Mouse (Mus musculus): ENCODE results near the gene Cdh4. TPM values are rescaled to one million over a fixed set of nuclear protein-coding genes. Genes with fewer than 3 reads are reported as not detected.
A peak's percentile ranks its signal among the peaks of the same experiment; 100 is the strongest.

Cdh4 gene
- total RNA-seq, 1 experiment from 2014 or later = 5.3 TPM

GRCm38 (mm10) chr2:179863266-179863665, 421.0 kb downstream of the Cdh4 start:
- no peak for DNase-seq

GRCm38 (mm10) chr2:179865097-179865496, 422.9 kb downstream of the Cdh4 start:
- no peak for DNase-seq

DNA sequence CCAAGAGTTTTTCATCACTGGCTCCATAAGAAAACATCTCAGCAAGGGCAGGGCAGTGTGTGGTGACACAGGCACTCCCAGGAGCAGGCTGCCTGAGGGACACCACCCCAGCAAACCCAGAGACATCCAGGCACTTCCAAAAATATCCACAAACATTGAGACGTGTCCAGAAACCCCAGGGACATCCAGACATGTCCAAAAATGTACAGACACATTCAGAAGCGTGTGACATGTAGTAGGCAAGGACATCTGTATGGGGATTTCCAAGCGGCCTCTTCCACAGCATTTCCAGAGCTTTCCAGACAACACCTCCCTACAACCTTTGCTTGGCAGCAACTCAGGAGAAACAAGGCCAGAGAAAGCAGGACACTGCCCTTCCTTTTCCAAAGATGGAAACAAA, 425.4 kb downstream of the Cdh4 start:
- DNase-seq = no peak

GRCm38 (mm10) chr2:179869871-179870270, 427.6 kb downstream of the Cdh4 start:
- no peak for DNase-seq

DNA sequence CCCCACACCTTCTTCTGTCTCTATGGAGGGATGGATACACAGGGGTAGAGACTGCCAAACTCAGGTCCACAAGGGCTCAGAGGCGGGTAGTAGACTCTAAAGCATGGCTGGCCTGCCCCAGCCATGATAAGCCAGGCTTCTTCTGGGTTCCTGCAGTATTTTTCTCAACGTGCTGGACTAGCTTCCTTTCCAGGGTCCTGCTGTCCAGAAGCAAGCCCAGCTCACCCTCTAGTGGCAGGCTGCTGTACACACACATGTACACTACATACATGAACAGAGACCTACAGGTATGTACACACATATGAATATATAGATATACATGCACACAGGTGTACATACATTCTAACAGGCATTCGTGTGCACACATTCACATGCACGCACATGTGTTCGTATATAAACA, 430.5 kb downstream of the Cdh4 start:
- no peak for DNase-seq

DNA sequence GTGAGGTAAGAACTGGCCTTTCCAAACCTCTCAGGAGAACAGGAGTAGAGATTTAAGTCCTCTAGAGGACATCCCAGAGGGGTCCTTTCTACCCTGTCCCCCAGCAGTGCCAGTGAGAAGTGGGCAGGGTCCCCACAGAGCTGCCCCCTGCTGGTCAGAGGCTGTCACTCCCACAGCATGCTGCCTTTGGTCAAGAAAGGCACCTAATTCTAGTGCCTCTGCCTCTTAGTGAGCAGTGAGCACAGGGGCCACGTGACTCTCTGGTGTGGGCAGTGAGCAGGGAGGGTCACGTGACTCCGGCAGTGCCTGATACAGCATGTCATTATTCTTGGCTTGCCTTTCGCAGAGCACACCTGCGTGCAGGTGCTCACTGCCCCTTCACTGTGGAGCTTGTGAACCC, 431.1 kb downstream of the Cdh4 start:
- DNase-seq = peak; percentile 16

DNA sequence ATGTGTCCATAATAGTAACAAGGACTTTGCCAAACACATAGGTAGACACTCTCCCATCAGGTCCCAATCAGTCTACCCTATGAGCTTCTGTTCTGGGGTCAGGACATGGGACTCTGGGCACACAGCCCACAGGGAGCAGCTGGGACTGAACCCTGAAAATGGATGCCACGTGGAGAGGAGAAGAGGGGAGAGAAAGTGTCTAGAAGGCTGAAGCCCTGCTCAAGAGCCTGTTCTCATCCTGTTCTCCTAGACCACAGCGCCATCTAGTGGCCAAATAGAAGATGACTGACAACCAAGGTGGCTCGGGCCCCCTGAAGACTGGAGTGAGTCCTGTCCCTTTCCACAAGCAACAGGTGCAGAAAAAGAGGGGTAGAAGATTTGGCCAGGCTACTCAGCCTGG, 432.9 kb downstream of the Cdh4 start:
- DNase-seq = peak; percentile 62

- peak; percentile 48 for DNase-seq
These were observed 435.5 kb downstream of the Cdh4 start for GRCm38 (mm10) chr2:179877551-179878215.

- no peak for DNase-seq
These were observed 442.3 kb downstream of the Cdh4 start for GRCm38 (mm10) chr2:179884561-179884960.

DNA sequence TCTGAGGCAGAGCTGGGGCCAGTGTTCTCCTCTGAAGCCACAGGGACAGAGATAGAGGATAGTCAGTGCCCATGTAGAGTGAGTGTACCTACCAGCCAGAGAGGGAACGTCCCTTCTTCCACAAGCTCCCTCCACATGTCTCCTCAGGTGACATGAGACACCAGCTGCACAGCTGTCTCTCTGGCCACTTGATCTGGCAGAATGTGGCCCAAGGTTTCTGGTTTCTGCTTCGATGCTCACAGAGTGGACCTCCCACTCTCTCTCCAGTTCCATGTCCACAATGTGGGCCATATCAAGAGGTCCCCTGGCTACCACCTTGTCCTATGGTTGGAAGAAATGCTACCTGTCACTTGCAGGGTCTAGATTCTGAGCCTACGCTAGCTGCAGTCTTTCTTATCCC, 448.8 kb downstream of the Cdh4 start:
- no peak for DNase-seq

- DNase-seq = no peak
These were observed 454.7 kb downstream of the Cdh4 start for GRCm38 (mm10) chr2:179896949-179897348.

DNA sequence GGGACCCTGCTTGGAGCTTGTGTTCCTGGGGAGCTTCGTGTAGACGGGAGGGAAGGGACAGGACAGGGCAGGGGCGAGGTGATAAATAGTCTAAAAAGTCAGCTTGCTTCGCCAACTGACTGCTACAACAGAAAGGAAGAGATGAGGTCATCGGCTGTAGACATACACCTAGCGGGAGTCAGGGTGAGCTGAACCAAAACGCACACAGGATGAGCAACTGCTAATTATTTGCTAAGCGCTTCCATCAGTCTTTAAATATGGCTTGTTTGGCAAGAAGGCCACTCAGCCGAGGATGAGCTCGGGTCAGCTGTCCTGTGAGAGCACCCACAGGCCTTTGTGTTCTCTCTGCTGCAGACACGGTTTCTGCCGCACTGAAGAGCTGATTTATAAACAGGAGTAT, 470.7 kb downstream of the Cdh4 start:
- no peak for DNase-seq

DNA sequence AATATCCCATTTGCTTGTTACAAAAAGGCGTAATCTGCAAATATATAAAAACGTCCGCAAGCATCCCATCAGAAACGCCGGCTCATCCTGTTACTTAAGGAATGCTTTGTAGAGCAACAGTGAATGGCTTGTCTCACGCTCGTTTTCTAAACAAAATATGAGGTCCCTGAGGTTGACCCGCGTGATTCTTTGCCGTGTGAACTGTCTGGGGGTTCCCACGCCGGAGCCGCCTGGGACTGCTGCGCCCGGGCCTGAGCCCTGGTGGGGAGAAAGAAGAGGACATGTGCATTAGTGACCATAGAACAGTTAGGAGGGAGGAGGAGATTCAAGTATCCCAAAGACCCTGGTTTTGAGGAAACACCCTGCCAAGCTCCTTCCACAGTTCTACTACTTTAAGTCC, 471.1 kb downstream of the Cdh4 start:
- DNase-seq = no peak

DNA sequence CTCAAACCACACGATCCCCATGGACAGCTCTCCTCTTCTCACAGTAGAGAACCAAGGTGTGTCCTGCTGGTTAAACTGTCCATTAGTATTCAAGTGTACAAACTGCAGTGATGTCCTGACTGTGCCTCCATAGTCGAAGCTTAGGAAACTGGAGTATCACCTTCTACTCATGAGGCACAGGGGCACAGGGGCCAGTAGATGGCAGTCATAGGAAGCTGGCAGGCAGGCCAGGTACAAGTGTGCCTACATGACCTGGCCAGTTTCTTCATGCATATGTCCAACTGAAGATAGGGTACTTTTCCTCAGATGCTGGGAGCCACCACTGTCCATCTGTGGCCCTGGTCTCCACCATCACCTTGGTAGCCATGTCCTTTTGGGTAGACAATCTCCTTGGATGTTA, 472.0 kb downstream of the Cdh4 start:
- no peak for DNase-seq

DNA sequence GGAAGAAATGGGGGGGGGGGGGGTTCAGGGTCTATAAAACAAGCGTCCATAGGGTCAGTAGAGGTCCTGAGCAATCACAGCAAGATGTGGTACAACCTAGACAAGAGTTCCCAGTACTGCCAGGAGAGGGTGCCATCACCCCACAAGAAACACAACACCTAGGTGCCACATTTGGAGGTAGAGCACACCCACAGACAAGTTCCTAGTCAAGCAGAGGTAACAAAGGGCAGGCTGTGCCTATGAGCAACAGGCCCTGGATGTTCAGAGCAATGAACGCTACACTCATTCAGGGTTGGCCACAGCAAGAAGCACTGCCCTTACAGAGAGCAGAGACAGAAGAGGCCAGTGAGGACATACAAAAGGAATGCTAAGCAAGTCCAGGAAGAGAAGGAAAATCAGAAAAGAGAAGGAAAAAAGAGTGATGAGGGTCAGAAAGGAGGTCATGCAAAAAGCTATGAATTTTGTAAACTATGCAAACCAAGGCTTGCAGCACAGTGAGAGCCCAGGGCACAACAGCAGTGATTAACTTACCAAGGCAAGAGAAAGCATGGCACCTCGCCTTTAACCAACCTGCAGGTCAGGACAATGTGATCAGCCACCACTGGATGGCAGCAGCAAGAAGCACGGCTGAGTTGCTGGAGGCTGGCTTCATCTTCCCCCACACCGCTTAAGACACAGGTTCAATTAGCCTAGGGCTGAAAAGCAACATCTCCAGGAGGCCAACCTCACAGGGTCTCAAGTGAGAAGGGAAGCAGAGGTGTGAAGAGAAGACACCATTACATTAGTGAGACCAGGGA, 474.8 kb downstream of the Cdh4 start:
- DNase-seq = peak; percentile 69

- peak; percentile 14 for DNase-seq
These were observed 477.8 kb downstream of the Cdh4 start for GRCm38 (mm10) chr2:179920042-179920441.

GRCm38 (mm10) chr2:179921021-179921653, 478.9 kb downstream of the Cdh4 start:
- no peak for DNase-seq

DNA sequence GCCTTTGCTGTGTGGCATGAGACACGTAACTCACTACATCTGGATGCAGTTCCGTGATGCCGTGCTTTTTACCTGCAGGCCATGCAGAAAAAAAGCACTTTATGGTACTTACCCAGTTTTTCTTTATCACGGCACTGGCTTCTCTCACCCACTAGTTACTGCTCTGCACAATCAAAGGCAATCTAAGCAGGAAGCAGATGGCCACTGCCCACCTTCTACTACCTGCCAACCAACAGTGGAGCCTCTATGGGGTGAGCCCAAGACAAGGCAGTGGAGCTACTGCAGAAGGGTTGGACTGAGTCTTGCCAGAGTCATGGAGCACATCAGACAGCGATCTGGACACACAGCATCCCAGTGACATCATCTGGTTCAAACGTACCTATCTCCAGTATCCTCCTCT, 481.8 kb downstream of the Cdh4 start:
- no peak for DNase-seq

GRCm38 (mm10) chr2:179929166-179929565, 486.9 kb downstream of the Cdh4 start:
- DNase-seq = no peak

- no peak for DNase-seq
These were observed 489.5 kb downstream of the Cdh4 start for GRCm38 (mm10) chr2:179931741-179932140.

- no peak for DNase-seq
These were observed 491.9 kb downstream of the Cdh4 start for GRCm38 (mm10) chr2:179934165-179934564.

DNA sequence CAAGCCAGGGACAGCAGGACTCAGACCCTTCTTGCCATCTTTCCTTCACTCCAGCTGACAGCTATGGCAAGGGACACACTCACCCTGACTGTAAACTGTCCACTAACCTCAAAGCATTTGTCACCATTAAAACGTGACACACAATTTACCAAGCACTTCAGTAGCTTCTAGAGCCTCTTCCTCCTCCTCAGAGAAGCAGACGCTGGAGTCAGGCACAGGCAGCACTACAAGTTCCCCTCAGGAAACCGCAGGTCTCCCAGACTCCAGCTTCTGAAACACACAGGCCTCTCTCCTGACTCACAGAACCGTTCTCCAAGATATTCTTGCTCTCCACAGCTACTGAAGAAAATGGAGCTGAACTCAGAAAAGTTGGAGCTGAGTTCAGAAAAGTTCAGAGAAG, 494.9 kb downstream of the Cdh4 start:
- no peak for DNase-seq

GRCm38 (mm10) chr2:179941696-179942095, 499.5 kb downstream of the Cdh4 start:
- DNase-seq = no peak
